Mouse (Mus musculus): ENCODE results near the gene Zfp398.

The Zfp398 gene

GRCm38 (mm10) chr6:47835482-47835983 lies at the start of gene Zfp398:
Gene Zfp398 (plus strand): TSS chr6:47835661.
- peak; percentile 94 for DNase-seq (ENCODE audit: low spot score)

- DNase-seq (ENCODE audit: low spot score): peak; percentile 89
Measured at GRCm38 (mm10) chr6:47787941-47788736, 47.3 kb upstream of the Zfp398 start.

- DNase-seq (ENCODE audit: low spot score): peak; percentile 67
Measured at GRCm38 (mm10) chr6:47788821-47789220, 46.6 kb upstream of the Zfp398 start.

- peak; percentile 19 for DNase-seq (ENCODE audit: low spot score)
Measured at GRCm38 (mm10) chr6:47790745-47791144, 44.7 kb upstream of the Zfp398 start.

GRCm38 (mm10) chr6:47792533-47792932 lies 42.9 kb upstream of the Zfp398 start:
- no peak for DNase-seq (ENCODE audit: low spot score)

- no peak for DNase-seq (ENCODE audit: low spot score)
Measured at GRCm38 (mm10) chr6:47793284-47793683, 42.2 kb upstream of the Zfp398 start.

GRCm38 (mm10) chr6:47794106-47794830 lies 41.2 kb upstream of the Zfp398 start:
- DNase-seq (ENCODE audit: low spot score): peak; percentile 64

GRCm38 (mm10) chr6:47799079-47799478 lies 36.4 kb upstream of the Zfp398 start:
- peak; percentile 81 for DNase-seq (ENCODE audit: low spot score)

GRCm38 (mm10) chr6:47805520-47805919 lies 29.9 kb upstream of the Zfp398 start:
- no peak for DNase-seq (ENCODE audit: low spot score)

GRCm38 (mm10) chr6:47807419-47807818 lies 28.0 kb upstream of the Zfp398 start:
- DNase-seq (ENCODE audit: low spot score): no peak

GRCm38 (mm10) chr6:47808545-47808944 lies 26.9 kb upstream of the Zfp398 start:
- no peak for DNase-seq (ENCODE audit: low spot score)

- no peak for DNase-seq (ENCODE audit: low spot score)
Measured at GRCm38 (mm10) chr6:47809053-47809452, 26.4 kb upstream of the Zfp398 start.

GRCm38 (mm10) chr6:47810181-47810580 lies 25.3 kb upstream of the Zfp398 start:
- DNase-seq (ENCODE audit: low spot score): no peak

GRCm38 (mm10) chr6:47811324-47811723 lies 24.1 kb upstream of the Zfp398 start:
- DNase-seq (ENCODE audit: low spot score): no peak

- peak; percentile 21 for DNase-seq (ENCODE audit: low spot score)
Measured at GRCm38 (mm10) chr6:47812271-47812915, 23.1 kb upstream of the Zfp398 start.

- peak; percentile 96 for DNase-seq (ENCODE audit: low spot score)
Measured at GRCm38 (mm10) chr6:47813257-47813878, 22.1 kb upstream of the Zfp398 start, which contains the start of gene Pdia4. Gene Pdia4 (minus strand): TSS chr6:47813430.

GRCm38 (mm10) chr6:47816151-47816550 lies 19.3 kb upstream of the Zfp398 start:
- no peak for DNase-seq (ENCODE audit: low spot score)

- DNase-seq (ENCODE audit: low spot score): no peak
Measured at GRCm38 (mm10) chr6:47818721-47819120, 16.7 kb upstream of the Zfp398 start.

- no peak for DNase-seq (ENCODE audit: low spot score)
Measured at GRCm38 (mm10) chr6:47819626-47820325, 15.7 kb upstream of the Zfp398 start.

GRCm38 (mm10) chr6:47821236-47821635 lies 14.2 kb upstream of the Zfp398 start:
- no peak for DNase-seq (ENCODE audit: low spot score)

GRCm38 (mm10) chr6:47821776-47822175 lies 13.7 kb upstream of the Zfp398 start:
- no peak for DNase-seq (ENCODE audit: low spot score)
